Mouse (Mus musculus) hindbrain, embryonic 11.5 days (tissue): ENCODE data around the gene Olfr692. TPM values are rescaled to one million over a fixed set of nuclear protein-coding genes. Genes with fewer than 3 reads are reported as not detected.
"Not testable (repeated sequence)": the region's sequence is repeated elsewhere in the genome, so short reads cannot be mapped to it uniquely, and the experiment has no call there.

Experiments used
- ATAC-seq: fragments of 200-750 bp; cut with Nextera tagmentation; 2 replicates; pipeline ENCODE4 v1.8.0; 2017; ENCODE audit warnings: mild to moderate bottlenecking, moderate TSS enrichment, moderate library complexity; ENCODE audit not compliant: low FRiP score
- DNase-seq: peaks from one replicate; pipeline ENCODE4 v3.0.0-alpha.2; 2015; ENCODE audit warnings: low spot score
- H3K27ac ChIP-seq: fragments of 300-500 bp; sonication (generic); 2 replicates; pipeline ENCODE4 v1.5.1; 2014; ENCODE audit warnings: mild to moderate bottlenecking, low read depth, low read length
- H3K27me3 ChIP-seq: fragments of 300-500 bp; sonication (generic); 2 replicates; pipeline ENCODE4 v1.6.1; 2014; ENCODE audit warnings: mild to moderate bottlenecking, low read length, moderate library complexity, mixed read lengths; ENCODE audit not compliant: control insufficient read depth, insufficient read depth
- H3K36me3 ChIP-seq: fragments of 300-500 bp; sonication (generic); 2 replicates; pipeline ENCODE4 v1.6.1; 2014; ENCODE audit warnings: mild to moderate bottlenecking, low read length, moderate library complexity, mixed read lengths; ENCODE audit not compliant: control insufficient read depth, insufficient read depth
- H3K4me1 ChIP-seq: fragments of 300-500 bp; sonication (generic); replicated peaks from 2 replicates; pipeline ENCODE4 v1.6.1; 2014; ENCODE audit warnings: low read length, mixed read lengths; ENCODE audit not compliant: control insufficient read depth, insufficient read depth
- H3K4me2 ChIP-seq: fragments of 300-500 bp; sonication (generic); replicated peaks from 2 replicates; pipeline ENCODE4 v1.6.1; 2014; ENCODE audit warnings: mild to moderate bottlenecking, low read depth, low read length
- H3K4me3 ChIP-seq: fragments of 300-500 bp; sonication (generic); 2 replicates; pipeline ENCODE4 v1.5.1; 2014; ENCODE audit warnings: low read depth, low read length
- H3K9ac ChIP-seq: fragments of 300-500 bp; sonication (generic); 2 replicates; pipeline ENCODE4 v1.6.1; 2014; ENCODE audit warnings: low read depth, low read length
- H3K9me3 ChIP-seq: fragments of 300-500 bp; sonication (generic); 2 replicates; pipeline ENCODE4 v1.6.1; 2016; ENCODE audit warnings: low read length; ENCODE audit not compliant: control insufficient read depth
- WGBS: fragments of 180-500 bp; shearing (Covaris S2); extraction: QIAGEN DNeasy Blood & Tissue Kit; methylation state at CpG from one replicate; pipeline ENCODE4 v1.1.7; 2014; 5-methylcytosine and 5-hydroxymethylcytosine counted together
- polyA plus RNA-seq: library from polyadenylated mRNA; unstranded; fragments of >200 nt; fragmentation: Nextera tagmentation; extraction: Ambion mirVana; gene quantifications from 2 replicates; pipeline ENCODE4 v1.2.1, GENCODE M21; 2014

The Olfr692 gene
- polyA plus RNA-seq, 1 experiment from 2014 or later = not detected

DNA sequence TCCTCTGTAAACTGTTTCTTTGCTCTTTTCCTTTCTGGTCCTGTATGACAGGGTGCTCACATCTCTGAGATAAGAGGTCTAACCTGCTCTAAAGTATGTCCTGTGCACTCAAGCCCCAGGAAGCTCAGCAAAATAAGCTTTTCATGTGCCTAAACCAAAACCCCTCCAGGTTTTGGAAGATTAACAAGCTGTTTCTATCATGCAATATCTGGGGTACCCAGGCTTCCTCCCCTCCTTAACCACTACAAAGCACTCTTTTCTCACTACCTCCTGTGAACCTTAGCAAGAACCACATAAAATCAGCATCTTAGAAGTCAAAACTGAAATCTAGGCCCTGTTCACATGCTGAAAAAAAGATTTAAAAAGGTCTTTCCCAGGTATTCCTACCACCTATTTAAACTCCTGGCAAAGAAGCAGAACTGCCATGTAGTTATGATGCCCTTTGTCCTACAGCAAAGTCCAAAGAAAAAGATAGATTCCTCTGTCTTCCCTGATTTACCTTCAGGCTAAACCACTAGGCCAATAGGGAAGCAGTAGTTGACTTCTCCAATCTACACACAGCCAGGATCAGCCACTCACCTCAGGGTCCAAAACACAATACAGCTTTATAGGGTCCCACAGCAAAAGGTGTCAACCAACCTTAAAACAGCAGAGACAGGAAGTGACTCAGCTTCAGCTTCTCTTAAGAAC, 27.2 kb downstream of the Olfr692 start:
- Histone ChIP-seq H3K9me3 (no peaks in the 10 kb centered on the region), H3K4me1 (0 out of 2 replicates have a peak, but pooled peaks cover 2% of the 10 kb centered on the region), H3K4me2 (no peak overlapping the region), H3K9ac (no peak overlapping the region), H3K4me3 (no peak overlapping the region), H3K27me3 (no peaks in the 10 kb centered on the region), H3K27ac (no peak overlapping the region), H3K36me3 (no peaks in the 10 kb centered on the region)
- ATAC-seq (no peak), DNase-seq (no peak)

GRCm38 (mm10) chr7:105396126-105396525, 28.1 kb downstream of the Olfr692 start:
- H3K9me3 ChIP-seq = no peaks in the 10 kb centered on the region
- DNase-seq (no peak), ATAC-seq (no peak)
- H3K27ac ChIP-seq = no peak overlapping the region
- no peaks in the 10 kb centered on the region for H3K27me3 ChIP-seq
- no peak overlapping the region for H3K4me2 ChIP-seq
- no peak overlapping the region for H3K4me3 ChIP-seq
- H3K36me3 ChIP-seq = no peaks in the 10 kb centered on the region
- 0 out of 2 replicates have a peak, but pooled peaks cover 2% of the 10 kb centered on the region for H3K4me1 ChIP-seq
- no peak overlapping the region for H3K9ac ChIP-seq

- H3K27ac ChIP-seq = peak overlapping the region; percentile 24; the same call in 1 of the 2 replicates
- DNase-seq (no peak), ATAC-seq (peak; percentile 65)
- no peaks in the 10 kb centered on the region for H3K36me3 ChIP-seq
- no peaks in the 10 kb centered on the region for H3K27me3 ChIP-seq
- peak overlapping the region; percentile 83 for H3K9ac ChIP-seq
- H3K9me3 ChIP-seq = no peaks in the 10 kb centered on the region
- H3K4me3 ChIP-seq = peak overlapping the region; percentile 82
- 0 out of 2 replicates have a peak, but pooled peaks cover 2% of the 10 kb centered on the region for H3K4me1 ChIP-seq
- WGBS = 3% methylated on average over 25 of the region's 25 CpGs
- peak overlapping the region; percentile 76 for H3K4me2 ChIP-seq
Measured at GRCm38 (mm10) chr7:105399058-105399934, 31.3 kb downstream of the Olfr692 start.

DNA sequence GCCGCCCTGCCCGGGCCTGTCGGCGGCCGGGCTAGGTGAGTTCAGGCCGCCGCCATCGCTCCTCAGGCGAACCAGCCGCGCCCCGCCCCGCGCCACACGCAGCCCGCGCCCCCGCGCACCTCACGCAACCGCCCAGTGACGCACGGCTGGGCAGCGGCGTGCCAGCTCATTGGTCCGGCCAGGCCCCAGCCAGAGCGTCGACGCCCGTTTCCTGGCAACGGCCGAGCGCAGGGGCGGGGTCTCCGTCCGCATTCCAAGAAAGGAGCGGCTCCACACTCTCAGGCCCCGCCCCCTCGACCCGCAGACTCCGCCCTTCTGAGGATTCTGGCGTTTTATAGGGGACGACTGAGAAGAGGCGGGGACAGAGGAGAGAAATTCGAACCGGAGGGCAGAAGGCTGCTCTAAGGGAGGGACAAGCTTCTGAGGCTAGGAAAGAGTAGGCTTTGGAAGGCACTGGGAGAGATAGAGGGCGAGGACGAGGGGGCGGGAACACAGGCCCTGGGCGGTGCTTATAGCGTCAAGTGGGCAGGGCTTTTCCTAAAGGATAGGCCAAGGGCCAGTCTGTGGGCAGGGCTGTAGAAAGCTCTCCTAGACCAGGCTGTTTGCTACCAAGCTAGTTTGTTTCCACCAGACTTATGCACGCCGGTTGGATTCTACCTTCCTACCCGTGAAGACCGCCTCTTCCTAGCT, 32.0 kb downstream of the Olfr692 start, which contains the start of gene Fam160a2:
TSS of gene Fam160a2 (minus strand) at position 120 of the 690 bp plus-strand sequence.
- 0 out of 2 replicates have a peak, but pooled peaks cover 2% of the 10 kb centered on the region for H3K4me1 ChIP-seq
- H3K9ac ChIP-seq = peak within 1 kb of the TSS; percentile 83
- peak; percentile 99 for ATAC-seq
- H3K4me2 ChIP-seq = peak within 1 kb of the TSS; percentile 76
- peak; percentile 100 for DNase-seq
- H3K27ac ChIP-seq = peak within 1 kb of the TSS; percentile 63; the same call in 1 of the 2 replicates
- no peaks in the 10 kb centered on the region for H3K27me3 ChIP-seq
- under 1% methylated on average over 51 of the region's 55 CpGs for WGBS
- H3K4me3 ChIP-seq = peak within 1 kb of the TSS; percentile 82
- H3K36me3 ChIP-seq = no peaks in the 10 kb centered on the region
- no peaks in the 10 kb centered on the region for H3K9me3 ChIP-seq

DNA sequence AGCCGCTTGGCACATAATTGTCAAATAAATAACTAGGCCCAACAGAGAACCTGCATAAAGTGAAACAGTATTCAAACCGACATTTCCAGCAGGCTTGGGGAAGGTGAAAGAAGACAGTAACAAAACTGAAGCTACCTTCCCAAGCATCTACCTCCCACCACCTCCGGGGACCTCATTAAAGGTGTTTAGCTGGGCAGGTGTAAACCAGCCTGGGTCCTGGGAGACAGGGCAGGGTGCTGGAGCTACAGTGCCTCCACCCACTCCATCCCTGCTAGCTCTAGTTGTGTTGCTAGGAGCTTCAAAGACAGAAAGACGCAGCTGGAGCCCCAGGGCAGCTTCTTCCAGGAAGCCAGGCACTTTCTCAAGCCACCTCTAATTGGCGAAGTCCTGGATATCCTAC, 36.2 kb downstream of the Olfr692 start, which contains the start of gene Cnga4:
TSS of gene Cnga4 (plus strand) at position 301 of the 400 bp plus-strand sequence.
- H3K9me3 ChIP-seq = no peaks in the 10 kb centered on the region
- no peaks in the 10 kb centered on the region for H3K36me3 ChIP-seq
- H3K4me2 ChIP-seq = no peak within 1 kb of the TSS
- H3K4me3 ChIP-seq = no peak within 1 kb of the TSS
- no peaks in the 10 kb centered on the region for H3K27me3 ChIP-seq
- DNase-seq (no peak), ATAC-seq (no peak)
- whole genome bisulfite sequencing = 78% methylated on average over 5 of the region's 5 CpGs
- no peak within 1 kb of the TSS for H3K9ac ChIP-seq
- 0 out of 2 replicates have a peak, but pooled peaks cover 1% of the 10 kb centered on the region for H3K4me1 ChIP-seq
- no peak within 1 kb of the TSS for H3K27ac ChIP-seq

DNA sequence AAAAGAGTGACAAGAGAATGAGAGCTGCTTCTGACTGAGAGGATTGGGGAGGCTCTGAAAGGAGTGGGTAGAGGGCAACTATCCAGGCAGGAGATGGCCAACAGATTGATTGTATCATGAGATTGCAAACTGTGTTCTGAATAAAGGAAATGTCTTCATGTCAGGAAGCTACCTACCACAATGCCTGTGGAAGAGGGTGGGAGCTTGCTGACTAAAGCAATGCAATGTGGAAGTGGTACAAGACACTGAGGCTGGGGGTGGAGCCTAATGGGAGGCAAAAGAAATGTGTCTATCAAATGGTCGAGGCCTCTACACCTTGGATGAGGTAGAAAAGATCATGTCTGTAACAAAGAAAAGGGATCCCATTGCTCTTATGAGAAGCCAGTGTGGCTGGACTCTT, 38.3 kb downstream of the Olfr692 start:
- H3K4me2 ChIP-seq = no peak overlapping the region
- H3K9me3 ChIP-seq = no peaks in the 10 kb centered on the region
- no peaks in the 10 kb centered on the region for H3K36me3 ChIP-seq
- no peak for ATAC-seq
- DNase-seq = no peak
- H3K27ac ChIP-seq = no peak overlapping the region
- H3K4me3 ChIP-seq = no peak overlapping the region
- no peaks in the 10 kb centered on the region for H3K4me1 ChIP-seq
- whole genome bisulfite sequencing = 68% methylated on average over 1 of the region's 1 CpGs
- H3K9ac ChIP-seq = no peak overlapping the region
- no peaks in the 10 kb centered on the region for H3K27me3 ChIP-seq

DNA sequence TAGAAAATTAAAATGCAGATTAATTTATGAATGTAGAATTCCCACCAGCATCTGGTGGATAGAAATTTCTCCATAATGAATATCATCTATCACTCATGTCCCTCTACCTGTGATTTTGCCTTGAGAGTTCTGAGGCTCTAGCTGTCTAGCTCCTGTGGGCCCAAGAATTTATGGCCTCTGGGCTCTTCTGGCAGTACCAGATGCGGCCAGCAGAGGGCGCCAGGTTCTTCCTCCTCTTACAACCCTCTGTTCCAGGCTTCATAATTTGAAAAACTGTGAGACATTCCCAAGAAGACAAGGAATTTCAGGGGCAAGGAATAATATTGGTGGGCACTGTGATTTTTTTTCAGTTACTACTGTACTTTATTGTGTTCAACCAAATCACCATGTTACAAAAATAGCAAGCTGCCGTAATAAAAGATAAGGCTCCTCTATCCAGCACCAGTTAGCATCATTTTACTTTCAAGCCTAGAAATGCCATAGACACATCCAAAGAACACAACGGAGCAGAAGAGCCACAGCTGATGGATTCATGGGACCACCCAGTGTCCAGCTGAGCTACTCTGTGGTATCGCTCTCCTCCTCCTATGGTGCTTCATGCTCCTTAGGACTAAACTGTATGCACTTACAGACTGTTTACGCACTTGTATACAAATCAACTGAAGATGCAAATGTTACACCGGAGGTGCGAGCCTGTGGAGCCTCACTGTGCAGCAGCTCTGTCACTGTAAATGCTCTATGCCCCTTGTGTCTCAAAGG, 44.0 kb downstream of the Olfr692 start:
- not testable (repeated sequence) for H3K9me3 ChIP-seq, H3K27me3 ChIP-seq, H3K4me1 ChIP-seq, H3K27ac ChIP-seq, H3K36me3 ChIP-seq, H3K4me2 ChIP-seq, H3K4me3 ChIP-seq, H3K9ac ChIP-seq
- DNase-seq (peak; percentile 89), ATAC-seq (peak; percentile 45)
- WGBS = 60% methylated on average over 8 of the region's 8 CpGs

GRCm38 (mm10) chr7:105414385-105414784, 46.4 kb downstream of the Olfr692 start:
- no peak overlapping the region for H3K27ac ChIP-seq
- H3K4me3 ChIP-seq = no peak overlapping the region
- H3K36me3 ChIP-seq = no peaks in the 10 kb centered on the region
- H3K27me3 ChIP-seq = no peaks in the 10 kb centered on the region
- 75% methylated on average over 6 of the region's 6 CpGs for WGBS
- ATAC-seq (no peak), DNase-seq (no peak)
- no peaks in the 10 kb centered on the region for H3K4me1 ChIP-seq
- no peak overlapping the region for H3K4me2 ChIP-seq
- no peaks in the 10 kb centered on the region for H3K9me3 ChIP-seq
- H3K9ac ChIP-seq = no peak overlapping the region
